8 mouse cellular contexts compared by ENCODE assay signal in the genomic region with DNA sequence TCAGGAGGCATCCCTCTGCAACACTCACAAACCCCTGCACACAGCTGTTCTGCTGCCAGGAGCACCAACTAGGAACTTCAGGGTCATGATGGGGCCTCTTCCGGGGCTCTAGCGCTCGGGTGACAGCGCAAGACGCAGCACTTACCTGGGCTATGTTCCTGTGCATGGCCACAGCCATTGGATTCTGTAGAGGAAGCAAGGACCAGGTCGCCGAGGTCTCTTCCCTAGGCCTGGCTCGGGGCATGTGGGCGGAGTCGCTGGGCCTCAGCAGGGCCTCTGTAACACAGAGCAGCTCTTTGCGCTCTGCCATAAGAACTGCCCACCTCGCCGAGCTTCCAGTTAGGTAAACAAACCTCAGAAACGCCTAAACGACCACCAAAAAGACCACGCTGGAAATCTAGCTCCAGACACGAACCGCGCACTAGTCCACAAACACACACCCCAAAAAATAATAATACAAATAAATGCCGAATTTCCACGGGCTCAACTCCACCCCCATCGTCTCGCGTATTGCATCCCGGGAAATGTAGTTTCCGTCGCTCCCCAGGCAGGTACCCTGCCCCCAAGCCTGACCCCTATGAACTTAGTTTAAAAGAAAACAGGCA. TPM values are rescaled to one million over a fixed set of nuclear protein-coding genes. Genes with fewer than 3 reads are reported as not detected.
DNase-seq lines count a peak whose midpoint lies in the region; ATAC-seq lines count a peak whose summit lies in the region.

A gene (minus strand): TSS at position 507 of the 605 bp plus-strand sequence.

- peaks cover 13% of the 10 kb centered on the region for H3K4me1 ChIP-seq in hindbrain, embryonic 15.5 days (replicated peaks)

- H3K27me3 ChIP-seq in hindbrain, embryonic 15.5 days: no peaks in the 10 kb centered on the region

- peak within 1 kb of the TSS; percentile 64 for H3K27ac ChIP-seq in hindbrain, embryonic 15.5 days (replicated peaks)

- H3K4me3 ChIP-seq in hindbrain, embryonic 15.5 days: peak within 1 kb of the TSS; percentile 70

- peak; percentile 93 for ATAC-seq in hindbrain, embryonic 15.5 days (ENCODE audit: low FRiP score, low read depth)

- peaks cover 31% of the 10 kb centered on the region for H3K36me3 ChIP-seq in hindbrain, embryonic 15.5 days

- H3K9me3 ChIP-seq in hindbrain, embryonic 15.5 days: 0 out of 2 replicates have a peak, but pooled peaks cover 5% of the 10 kb centered on the region

- DNase-seq in WW6 (ENCODE audit: low read depth, low spot score): peak; percentile 42
- peak; percentile 70 to 75 for DNase-seq in cerebellum, postnatal 25 days
- DNase-seq in gastrocnemius, adult 18-20 months (ENCODE audit: low spot score): peak; percentile 35
- peak; percentile 53 to 56 for DNase-seq in layer of hippocampus, postnatal 36 days
- peak; percentile 44 for DNase-seq in lung, postnatal 25 days (ENCODE audit: low spot score)
- peak; percentile 70 for DNase-seq in retina, postnatal 1 day
- peak; percentile 39 for DNase-seq in urinary bladder, adult 2 months (ENCODE audit: low spot score)

- H3K4me2 ChIP-seq in hindbrain, embryonic 15.5 days: peak within 1 kb of the TSS; percentile 76

- H3K9ac ChIP-seq in hindbrain, embryonic 15.5 days: peak within 1 kb of the TSS; percentile 70

- WGBS in hindbrain, embryonic 15.5 days: under 1% methylated on average over 27 of the region's 27 CpGs

RNA-seq across cellular contexts. Expression of the gene that starts here (rescaled TPM):
- 1 to 10 TPM; 1.2 to 1.6 TPM for total RNA-seq in gastrocnemius, adult 18-20 months (2021)
- 9.7 and 10.0 TPM in 2 replicates for polyA plus RNA-seq in hindbrain, embryonic 15.5 days (2015; fragmentation: Nextera tagmentation; extraction: Ambion mirVana)
- 1 to 10 TPM; 8.9 to 9.4 TPM for total RNA-seq in layer of hippocampus, postnatal 36 days (2021)
- polyA plus RNA-seq in urinary bladder, adult 2 months (2012; rRNA removed): 1.8 and 2.0 TPM in 2 replicates

Comparison
In these comparisons a context has a peak if more than half of its experiments do, and no peak if none do; other contexts are left out.
1. Peak in every context shown above with its lines: DNase-seq, ATAC-seq, H3K4me3 ChIP-seq and H3K27ac ChIP-seq.